ENCODE assay signal across 13 mouse cellular contexts in genomic region chr3:157699961-157700360, GRCm38 (mm10).
"Had no signal": no experiment of that assay in that cellular context is flagged by ENCODE, and none has a peak within 500 bp of the region (broad histone marks: within the 10 kb centered on the region; RNA-seq: fewer than 3 reads in every experiment).

No protein-coding gene starts in this region.

- H3K9me3 ChIP-seq: limb, embryonic 15.5 days; liver, embryonic 12.5 days; midbrain, embryonic 12.5 days; neural tube, embryonic 13.5 days; stomach, embryonic 15.5 days had no signal

- H3K27ac ChIP-seq: limb, embryonic 15.5 days; liver, embryonic 12.5 days; midbrain, embryonic 12.5 days; neural tube, embryonic 13.5 days; stomach, embryonic 15.5 days had no signal

- H3K36me3 ChIP-seq: limb, embryonic 15.5 days; liver, embryonic 12.5 days; midbrain, embryonic 12.5 days; neural tube, embryonic 13.5 days; stomach, embryonic 15.5 days had no signal

- DNase-seq: kidney, adult 11 months; kidney, postnatal 14 days; left cerebral cortex, postnatal 4 days; retina, postnatal 1 day; right cerebral cortex, postnatal 4 days; thymus, adult 2 months; thymus, postnatal 25 days had no signal

- H3K4me2 ChIP-seq: limb, embryonic 15.5 days; liver, embryonic 12.5 days; midbrain, embryonic 12.5 days; neural tube, embryonic 13.5 days; stomach, embryonic 15.5 days had no signal

- H3K9ac ChIP-seq: limb, embryonic 15.5 days; liver, embryonic 12.5 days; midbrain, embryonic 12.5 days; neural tube, embryonic 13.5 days; stomach, embryonic 15.5 days had no signal

- H3K4me3 ChIP-seq: limb, embryonic 15.5 days; liver, embryonic 12.5 days; midbrain, embryonic 12.5 days; neural tube, embryonic 13.5 days; stomach, embryonic 15.5 days had no signal

- ATAC-seq: liver, embryonic 12.5 days; midbrain, embryonic 16.5 days had no signal

- H3K4me1 ChIP-seq: limb, embryonic 15.5 days; liver, embryonic 12.5 days; midbrain, embryonic 12.5 days; stomach, embryonic 15.5 days had no signal

- H3K27me3 ChIP-seq: limb, embryonic 15.5 days; liver, embryonic 12.5 days; midbrain, embryonic 12.5 days; neural tube, embryonic 13.5 days; stomach, embryonic 15.5 days had no signal
